Mouse (Mus musculus) liver, embryonic 11.5 days (tissue): ENCODE measurements around the gene Dctn2. TPM values are rescaled to one million over a fixed set of nuclear protein-coding genes. Genes with fewer than 3 reads are reported as not detected.
A peak's percentile ranks its signal among the peaks of the same experiment; 100 is the strongest.

Experiments
- ATAC-seq: fragments of 200-750 bp; cut with Nextera tagmentation; replicated peaks from 2 replicates; pipeline ENCODE4 v1.8.0; 2017; ENCODE audit warnings: moderate number of reproducible peaks, mild to moderate bottlenecking, moderate TSS enrichment, moderate library complexity; ENCODE audit not compliant: low FRiP score
- DNase-seq: peaks from one replicate; pipeline ENCODE4 v3.0.0-alpha.2; 2017; ENCODE audit warnings: low spot score
- H3K27ac ChIP-seq: fragments of 300-500 bp; sonication (generic); 2 replicates; pipeline ENCODE4 v1.5.1; 2014; ENCODE audit warnings: mild to moderate bottlenecking, low read depth, low read length, control low read depth
- H3K27me3 ChIP-seq: fragments of 300-500 bp; sonication (generic); replicated peaks from 2 replicates; pipeline ENCODE4 v1.6.1; 2014; ENCODE audit warnings: low read length, mixed read lengths; ENCODE audit not compliant: control insufficient read depth, insufficient read depth
- H3K36me3 ChIP-seq: fragments of 300-500 bp; sonication (generic); 2 replicates; pipeline ENCODE4 v1.6.1; 2014; ENCODE audit warnings: mild to moderate bottlenecking, low read length, moderate library complexity, mixed read lengths; ENCODE audit not compliant: control insufficient read depth, insufficient read depth
- H3K4me1 ChIP-seq: fragments of 300-500 bp; sonication (generic); replicated peaks from 2 replicates; pipeline ENCODE4 v1.6.1; 2014; ENCODE audit warnings: low read length, mixed read lengths; ENCODE audit not compliant: control insufficient read depth, insufficient read depth
- H3K4me2 ChIP-seq: fragments of 300-500 bp; sonication (generic); 2 replicates; pipeline ENCODE4 v1.6.1; 2014; ENCODE audit warnings: mild to moderate bottlenecking, control low read depth, moderate library complexity
- H3K4me3 ChIP-seq: fragments of 300-500 bp; sonication (generic); 2 replicates; pipeline ENCODE4 v1.5.1; 2014; ENCODE audit warnings: low read depth, low read length, control low read depth
- H3K9ac ChIP-seq: fragments of 300-500 bp; sonication (generic); 2 replicates; pipeline ENCODE4 v1.6.1; 2014; ENCODE audit warnings: low read depth, low read length, control low read depth
- H3K9me3 ChIP-seq: fragments of 300-500 bp; sonication (generic); 2 replicates; pipeline ENCODE4 v1.6.1; 2016; ENCODE audit warnings: low read length, inconsistent platforms, mixed read lengths; ENCODE audit not compliant: control insufficient read depth
- WGBS: fragments of 180-500 bp; shearing (Covaris S2); extraction: QIAGEN DNeasy Blood & Tissue Kit; methylation state at CpG from one replicate; pipeline ENCODE4 v1.1.7; 2014; 5-methylcytosine and 5-hydroxymethylcytosine counted together
- polyA plus RNA-seq: library from polyadenylated mRNA; unstranded; fragments of >200 nt; fragmentation: Nextera tagmentation; extraction: Ambion mirVana; gene quantifications from 2 replicates; pipeline ENCODE4 v1.2.1, GENCODE M21; 2014

Dctn2 gene
- polyA plus RNA-seq, 1 experiment from 2014 or later, result 135 TPM

GRCm38 (mm10) chr10:127284105-127284622 is 18.0 kb downstream of the Dctn2 start:
- Histone ChIP-seq H3K27me3 (no peaks in the 10 kb centered on the region), H3K36me3 (peaks cover 64% of the 10 kb centered on the region), H3K4me1 (peaks cover 24% of the 10 kb centered on the region), H3K9me3 (no peaks in the 10 kb centered on the region), H3K4me2 (no peak overlapping the region), H3K9ac (no peak overlapping the region), H3K27ac (no peak overlapping the region), H3K4me3 (0 out of 2 replicates have a peak overlapping the region, but pooled peaks have one; percentile 8)
- DNase-seq (no peak), ATAC-seq (no peak)
- 95% methylated on average over 7 of the region's 7 CpGs for WGBS

GRCm38 (mm10) chr10:127284724-127285500 is 18.7 kb downstream of the Dctn2 start:
- ATAC-seq, result no peak
- 82% methylated on average over 11 of the region's 11 CpGs for WGBS
- no peak for DNase-seq
- Histone ChIP-seq H3K27ac (no peak overlapping the region), H3K4me1 (peaks cover 31% of the 10 kb centered on the region), H3K4me2 (no peak overlapping the region), H3K9me3 (no peaks in the 10 kb centered on the region), H3K9ac (no peak overlapping the region), H3K4me3 (no peak overlapping the region), H3K36me3 (peaks cover 58% of the 10 kb centered on the region), H3K27me3 (no peaks in the 10 kb centered on the region)

GRCm38 (mm10) chr10:127285644-127286043 is 19.5 kb downstream of the Dctn2 start:
- Histone ChIP-seq H3K4me3 (no peak overlapping the region), H3K9ac (no peak overlapping the region), H3K9me3 (no peaks in the 10 kb centered on the region), H3K4me2 (no peak overlapping the region), H3K27me3 (no peaks in the 10 kb centered on the region), H3K27ac (no peak overlapping the region), H3K36me3 (peaks cover 55% of the 10 kb centered on the region), H3K4me1 (peaks cover 33% of the 10 kb centered on the region)
- no peak for ATAC-seq
- 86% methylated on average over 13 of the region's 13 CpGs for WGBS
- no peak for DNase-seq

- Histone ChIP-seq H3K4me3 (peak overlapping the region; percentile 15), H3K9ac (peak overlapping the region; percentile 90; the same call in 1 of the 2 replicates), H3K4me1 (peaks cover 33% of the 10 kb centered on the region), H3K27ac (no peak overlapping the region), H3K27me3 (no peaks in the 10 kb centered on the region), H3K4me2 (peak overlapping the region; percentile 98; the same call in 1 of the 2 replicates), H3K36me3 (peaks cover 51% of the 10 kb centered on the region), H3K9me3 (no peaks in the 10 kb centered on the region)
- no peak for ATAC-seq
- WGBS, result 80% methylated on average over 7 of the region's 7 CpGs
- DNase-seq, result no peak
Observed at GRCm38 (mm10) chr10:127286194-127286593, 20.0 kb downstream of the Dctn2 start.

GRCm38 (mm10) chr10:127286730-127287129 is 20.6 kb downstream of the Dctn2 start:
- no peaks in the 10 kb centered on the region for H3K9me3 ChIP-seq
- DNase-seq, result no peak
- no peak overlapping the region; the same call in 1 of the 2 replicates for H3K27ac ChIP-seq
- 61% methylated on average over 7 of the region's 7 CpGs for WGBS
- peaks cover 49% of the 10 kb centered on the region for H3K36me3 ChIP-seq
- H3K4me3 ChIP-seq, result peak overlapping the region; percentile 86
- H3K9ac ChIP-seq, result peak overlapping the region; percentile 90
- peak overlapping the region; percentile 98 for H3K4me2 ChIP-seq
- no peaks in the 10 kb centered on the region for H3K27me3 ChIP-seq
- H3K4me1 ChIP-seq, result peaks cover 35% of the 10 kb centered on the region
- ATAC-seq, result no peak

GRCm38 (mm10) chr10:127287271-127287935 is 21.2 kb downstream of the Dctn2 start:
- Histone ChIP-seq H3K4me3 (peak overlapping the region; percentile 86), H3K9me3 (no peaks in the 10 kb centered on the region), H3K27ac (peak overlapping the region; percentile 99), H3K36me3 (peaks cover 42% of the 10 kb centered on the region), H3K9ac (peak overlapping the region; percentile 90), H3K4me2 (peak overlapping the region; percentile 98), H3K4me1 (peaks cover 41% of the 10 kb centered on the region), H3K27me3 (no peaks in the 10 kb centered on the region)
- DNase-seq (no peak), ATAC-seq (no peak)
- WGBS, result 74% methylated on average over 15 of the region's 15 CpGs

GRCm38 (mm10) chr10:127287936-127288293 is 21.7 kb downstream of the Dctn2 start:
- peak overlapping the region; percentile 86 for H3K4me3 ChIP-seq
- H3K36me3 ChIP-seq, result peaks cover 39% of the 10 kb centered on the region
- peak overlapping the region; percentile 90 for H3K9ac ChIP-seq
- no peak for DNase-seq
- no peak for ATAC-seq
- peaks cover 45% of the 10 kb centered on the region for H3K4me1 ChIP-seq
- 0% methylated on average over 3 of the region's 3 CpGs for WGBS
- H3K27me3 ChIP-seq, result no peaks in the 10 kb centered on the region
- H3K27ac ChIP-seq, result peak overlapping the region; percentile 99
- H3K4me2 ChIP-seq, result peak overlapping the region; percentile 98
- no peaks in the 10 kb centered on the region for H3K9me3 ChIP-seq

- peak; percentile 12 for ATAC-seq
- Histone ChIP-seq H3K9me3 (no peaks in the 10 kb centered on the region), H3K27ac (peak overlapping the region; percentile 99), H3K4me2 (peak overlapping the region; percentile 98), H3K36me3 (peaks cover 39% of the 10 kb centered on the region), H3K27me3 (no peaks in the 10 kb centered on the region), H3K4me1 (peaks cover 49% of the 10 kb centered on the region), H3K4me3 (peak overlapping the region; percentile 86), H3K9ac (peak overlapping the region; percentile 90)
- no peak for DNase-seq
- 1% methylated on average over 22 of the region's 28 CpGs for WGBS
Observed at GRCm38 (mm10) chr10:127288328-127288799, 22.2 kb downstream of the Dctn2 start.
